Mouse (Mus musculus) MEL (cell line): Measurements from ENCODE around the gene Snap91. TPM values are rescaled to one million over a fixed set of nuclear protein-coding genes. Genes with fewer than 3 reads are reported as not detected.

Source experiments
- DNase-seq: peaks from one replicate; pipeline ENCODE4 v3.0.0; 2011; ENCODE audit warnings: low read depth, low spot score
- H3K27ac ChIP-seq: 2 replicates; pipeline ENCODE4 v1.5.1; 2012; ENCODE audit warnings: low read depth, mild to moderate bottlenecking, control low read depth, low read length, moderate library complexity; ENCODE audit not compliant: control insufficient read depth
- H3K27me3 ChIP-seq, 2 experiments: fragments of 150-350 bp in 1 of 2; sonication (generic) in 1 of 2; 2 replicates each; pipeline ENCODE4 v1.6.1; 2012; ENCODE audit warnings: low read length in 2 of 2, mild to moderate bottlenecking in 2 of 2, improper control_type of control experiment in 1 of 2, moderate library complexity in 1 of 2; ENCODE audit not compliant: insufficient read depth in 2 of 2, control insufficient read depth in 1 of 2
- H3K36me3 ChIP-seq, 2 experiments: 2 replicates each; pipeline ENCODE4 v1.6.1; 2012 to 2014; ENCODE audit warnings: low read length in 2 of 2, improper control_type of control experiment in 1 of 2, inconsistent platforms in 1 of 2, mild to moderate bottlenecking in 1 of 2; ENCODE audit not compliant: insufficient read depth in 2 of 2, control insufficient read depth in 1 of 2
- H3K4me1 ChIP-seq, 2 experiments: fragments of 150-350 bp in 1 of 2; sonication (generic) in 1 of 2; 2 replicates each; pipeline ENCODE4 v1.6.1; 2012; ENCODE audit warnings: low read length in 2 of 2, improper control_type of control experiment in 1 of 2, mild to moderate bottlenecking in 1 of 2; ENCODE audit not compliant: insufficient read depth in 2 of 2, control insufficient read depth in 1 of 2
- H3K4me3 ChIP-seq, 2 experiments: fragments of 150-350 bp in 1 of 2; sonication (generic) in 1 of 2; 2 replicates each; pipeline ENCODE4 v1.5.1; 2012; ENCODE audit warnings: low read depth in 2 of 2, low read length in 2 of 2, mild to moderate bottlenecking in 2 of 2, moderate library complexity in 2 of 2, control low read depth in 1 of 2, improper control_type of control experiment in 1 of 2; ENCODE audit not compliant: control insufficient read depth in 1 of 2, insufficient read depth in 1 of 2
- H3K79me2 ChIP-seq: 2 replicates; pipeline ENCODE4 v1.6.1; 2012; ENCODE audit warnings: mild to moderate bottlenecking, low read length, moderate library complexity; ENCODE audit not compliant: control insufficient read depth, poor library complexity, insufficient read depth
- H3K9ac ChIP-seq: 2 replicates; pipeline ENCODE4 v1.6.1; 2012; ENCODE audit warnings: low read depth, mild to moderate bottlenecking, control low read depth, low read length, moderate library complexity; ENCODE audit not compliant: control insufficient read depth, poor library complexity, severe bottlenecking
- H3K9me3 ChIP-seq: fragments of 150-350 bp; sonication (generic); replicated peaks from 2 replicates; pipeline ENCODE4 v1.6.1; 2012; ENCODE audit warnings: mild to moderate bottlenecking, low read length, improper control_type of control experiment, moderate library complexity; ENCODE audit not compliant: insufficient read depth
- CHD1 ChIP-seq: IDR thresholded peaks from 2 replicates; pipeline ENCODE4 v1.6.1; 2012; ENCODE audit warnings: low read depth, mild to moderate bottlenecking, inconsistent platforms, low read length, improper control_type of control experiment
- CHD2 ChIP-seq: IDR thresholded peaks from 2 replicates; pipeline ENCODE4 v1.6.1; 2011; ENCODE audit warnings: low read length, improper control_type of control experiment
- CTCF ChIP-seq, 3 experiments: IDR thresholded peaks in 2 of 3; conservative IDR thresholded peaks in 1 of 3; 2 replicates each; pipeline ENCODE4 v1.5.1; 2011 to 2012; ENCODE audit warnings: low read length in 3 of 3, low read depth in 2 of 3, mild to moderate bottlenecking in 2 of 3, improper control_type of control experiment in 1 of 3, inconsistent platforms in 1 of 3, mixed read lengths in 1 of 3, moderate library complexity in 1 of 3; ENCODE audit not compliant: control insufficient read depth in 1 of 3, insufficient read depth in 1 of 3, poor library complexity in 1 of 3, severe bottlenecking in 1 of 3
- E2F4 ChIP-seq: IDR thresholded peaks from 2 replicates; pipeline ENCODE4 v1.6.1; 2011; ENCODE audit warnings: low read depth, low read length, improper control_type of control experiment, borderline replicate concordance
- EP300 ChIP-seq, 2 experiments: IDR thresholded peaks; 2 replicates each; pipeline ENCODE4 v1.6.1; 2011; ENCODE audit warnings: improper control_type of control experiment in 2 of 2, low read length in 2 of 2, low read depth in 1 of 2, mild to moderate bottlenecking in 1 of 2
- GABPA ChIP-seq: IDR thresholded peaks from 2 replicates; pipeline ENCODE4 v1.6.1; 2012; ENCODE audit warnings: low read depth, mild to moderate bottlenecking, inconsistent platforms, low read length, improper control_type of control experiment, moderate library complexity
- GATA1 ChIP-seq: IDR thresholded peaks from 2 replicates; pipeline ENCODE4 v1.6.1; 2011; ENCODE audit warnings: low read depth, low read length, improper control_type of control experiment
- MAFK ChIP-seq: IDR thresholded peaks from 2 replicates; pipeline ENCODE4 v1.6.1; 2011; ENCODE audit warnings: low read depth, mild to moderate bottlenecking, low read length, improper control_type of control experiment, borderline replicate concordance
- MAX ChIP-seq: IDR thresholded peaks from 2 replicates; pipeline ENCODE4 v1.6.1; 2011; ENCODE audit warnings: low read length, improper control_type of control experiment
- MEF2A ChIP-seq: IDR thresholded peaks from 2 replicates; pipeline ENCODE4 v1.6.1; 2014; ENCODE audit warnings: low read depth, mild to moderate bottlenecking, inconsistent platforms, low read length, improper control_type of control experiment; ENCODE audit not compliant: poor library complexity, insufficient replicate concordance, severe bottlenecking; ENCODE audit errors: extremely low read depth
- MXI1 ChIP-seq: IDR thresholded peaks from 2 replicates; pipeline ENCODE4 v1.6.1; 2011; ENCODE audit warnings: mild to moderate bottlenecking, low read depth, low read length, improper control_type of control experiment
- NRF1 ChIP-seq: IDR thresholded peaks from 2 replicates; pipeline ENCODE4 v1.6.1; 2014; ENCODE audit warnings: low read depth, mild to moderate bottlenecking, inconsistent platforms, low read length, improper control_type of control experiment, moderate library complexity; ENCODE audit not compliant: poor library complexity, insufficient read depth, severe bottlenecking
- POLR2AphosphoS5 ChIP-seq: IDR thresholded peaks from 2 replicates; pipeline ENCODE4 v1.6.1; 2012; ENCODE audit warnings: low read depth, borderline replicate concordance, mild to moderate bottlenecking, inconsistent platforms, low read length, moderate library complexity, mixed read lengths
- RCOR1 ChIP-seq: IDR thresholded peaks from 2 replicates; pipeline ENCODE4 v1.6.1; 2012; ENCODE audit warnings: low read depth, mild to moderate bottlenecking, inconsistent platforms, low read length, improper control_type of control experiment
- SMC3 ChIP-seq: IDR thresholded peaks from 2 replicates; pipeline ENCODE4 v1.6.1; 2011; ENCODE audit warnings: low read depth, low read length, improper control_type of control experiment
- TAL1 ChIP-seq: IDR thresholded peaks from 2 replicates; pipeline ENCODE4 v1.6.1; 2012; ENCODE audit warnings: mild to moderate bottlenecking, inconsistent platforms, low read length, moderate library complexity, mixed read lengths
- TBP ChIP-seq: IDR thresholded peaks from 2 replicates; pipeline ENCODE4 v1.8.0; 2011; ENCODE audit warnings: low read depth, low read length, improper control_type of control experiment
- TCF12 ChIP-seq: IDR thresholded peaks from 2 replicates; pipeline ENCODE4 v1.6.1; 2014; ENCODE audit warnings: low read depth, mild to moderate bottlenecking, inconsistent platforms, low read length, improper control_type of control experiment, moderate library complexity
- UBTF ChIP-seq: IDR thresholded peaks from 2 replicates; pipeline ENCODE4 v1.6.1; 2012; ENCODE audit warnings: low read depth, mild to moderate bottlenecking, inconsistent platforms, low read length, improper control_type of control experiment, moderate library complexity, borderline replicate concordance; ENCODE audit not compliant: insufficient read depth
- USF2 ChIP-seq, 2 experiments: IDR thresholded peaks; 2 replicates each; pipeline ENCODE4 v1.6.1; 2011 to 2012; ENCODE audit warnings: improper control_type of control experiment in 2 of 2, low read length in 2 of 2, borderline replicate concordance in 1 of 2, inconsistent platforms in 1 of 2, low read depth in 1 of 2, mild to moderate bottlenecking in 1 of 2; ENCODE audit not compliant: insufficient read depth in 1 of 2
- ZC3H11A ChIP-seq: IDR thresholded peaks from 2 replicates; pipeline ENCODE4 v1.6.1; 2012; ENCODE audit warnings: low read depth, mild to moderate bottlenecking, inconsistent platforms, low read length, improper control_type of control experiment
- ZKSCAN1 ChIP-seq: IDR thresholded peaks from 2 replicates; pipeline ENCODE4 v1.6.1; 2012; ENCODE audit warnings: low read depth, mild to moderate bottlenecking, inconsistent platforms, low read length, improper control_type of control experiment, moderate library complexity
- ZNF384 ChIP-seq: IDR thresholded peaks from 2 replicates; pipeline ENCODE4 v1.6.1; 2012; ENCODE audit warnings: low read depth, mild to moderate bottlenecking, inconsistent platforms, low read length, improper control_type of control experiment
- polyA plus RNA-seq, 2 experiments: library from polyadenylated mRNA; stranded (reverse) in 1 of 2; unstranded in 1 of 2; fragments of >175 nt in 1 of 2; fragments of >200 nt in 1 of 2; gene quantifications; 2 replicates each; pipeline versions ENCODE4 v1.2.1 to v1.2.4; 2012; ENCODE audit warnings: low replicate concordance in 2 of 2, low read depth in 1 of 2; ENCODE audit not compliant: insufficient read length in 2 of 2, insufficient read depth in 1 of 2, missing spikeins in 1 of 2
- total RNA-seq: library from RNA; depleted of rRNA; stranded (reverse); fragments of 300-350 nt; gene quantifications from 2 replicates; pipeline ENCODE4 v1.2.3, GENCODE M21; 2012

The Snap91 gene
- total and polyA plus RNA-seq, 3 experiments: not detected

GRCm38 (mm10) chr9:86738067-86738466, 142.4 kb downstream of the Snap91 start:
- Histone ChIP-seq H3K4me3 (no peak overlapping the region), H3K36me3 (no peaks in the 10 kb centered on the region)
- TF ChIP-seq EP300 (IDR thresholded peaks at IDR 0.05; ENCODE audit: low read depth in 1 of 2, low read length in 2 of 2): no peak
- TF ChIP-seq TAL1: no peak
- TF ChIP-seq SMC3: no peak
- no peak for TF ChIP-seq MXI1
- no peak for TF ChIP-seq CHD1
- no peak for TF ChIP-seq CTCF (IDR thresholded peaks at IDR 0.05 in 2 of 3, conservative IDR thresholded peaks at IDR 0.05 in 1 of 3; ENCODE audit: control insufficient read depth in 1 of 3, insufficient read depth in 1 of 3, low read depth in 2 of 3, low read length in 3 of 3, poor library complexity in 1 of 3, severe bottlenecking in 1 of 3)
- no peak for TF ChIP-seq ZC3H11A
- TF ChIP-seq RCOR1: no peak
- TF ChIP-seq NRF1: no peak
- TF ChIP-seq ZNF384: no peak
- no peak for TF ChIP-seq TCF12
- no peak for TF ChIP-seq CHD2
- TF ChIP-seq POLR2AphosphoS5: no peak
- no peak for TF ChIP-seq TBP
- no peak for TF ChIP-seq USF2 (IDR thresholded peaks at IDR 0.05; ENCODE audit: borderline replicate concordance in 1 of 2, insufficient read depth in 1 of 2, low read depth in 1 of 2, low read length in 2 of 2)
- no peak for TF ChIP-seq MEF2A
- TF ChIP-seq MAFK: no peak
- TF ChIP-seq UBTF: no peak
- no peak for TF ChIP-seq GATA1
- TF ChIP-seq ZKSCAN1: no peak

GRCm38 (mm10) chr9:86736991-86737390, 143.5 kb downstream of the Snap91 start:
- TF ChIP-seq ZC3H11A (no peak), E2F4 (no peak), MEF2A (no peak), TAL1 (no peak), GABPA (no peak), UBTF (no peak), TBP (no peak), MAX (no peak), MXI1 (no peak), NRF1 (no peak)
- H3K4me3 ChIP-seq: no peak overlapping the region
- H3K4me1 ChIP-seq: peaks cover 0 to 5% of the 10 kb centered on the region in 2 experiments; a peak in 1 of 4 replicates
- no peaks in the 10 kb centered on the region; a peak in 1 of 4 replicates for H3K27me3 ChIP-seq
- H3K9ac ChIP-seq: no peak overlapping the region
- H3K27ac ChIP-seq: no peak overlapping the region
- no peak for DNase-seq
- H3K9me3 ChIP-seq: no peaks in the 10 kb centered on the region
- H3K36me3 ChIP-seq: no peaks in the 10 kb centered on the region
- H3K79me2 ChIP-seq: no peaks in the 10 kb centered on the region

More at GRCm38 (mm10) chr9:86738067-86738466, 142.4 kb downstream of the Snap91 start:
- no peaks in the 10 kb centered on the region; a peak in 1 of 4 replicates for H3K27me3 ChIP-seq
- H3K27ac ChIP-seq: no peak overlapping the region
- H3K79me2 ChIP-seq: no peaks in the 10 kb centered on the region
- no peak overlapping the region for H3K9ac ChIP-seq
- H3K4me1 ChIP-seq: peaks cover 0 to 5% of the 10 kb centered on the region in 2 experiments; a peak in 1 of 4 replicates
- H3K9me3 ChIP-seq: no peaks in the 10 kb centered on the region
- DNase-seq: no peak
